Mouse (Mus musculus): ENCODE measurements around the gene Lsamp. TPM values are rescaled to one million over a fixed set of nuclear protein-coding genes. Genes with fewer than 3 reads are reported as not detected.

The Lsamp gene
- total and polyA plus RNA-seq, 2 experiments = 0.07 to 0.37 TPM

- Histone ChIP-seq H3K36me3 (ENCODE audit: control insufficient read depth, insufficient read depth, low read length) (no peaks in the 10 kb centered on the region), H3K27ac (replicated peaks; ENCODE audit: insufficient read depth, low read depth, low read length) (no peak overlapping the region), H3K79me2 (ENCODE audit: control insufficient read depth, insufficient read depth, low read length) (no peaks in the 10 kb centered on the region), H3K4me3 (ENCODE audit: insufficient read depth, low read depth, low read length) (no peak overlapping the region), H3K27me3 (ENCODE audit: control insufficient read depth, insufficient read depth, low read length) (no peaks in the 10 kb centered on the region), H3K4me1 (ENCODE audit: control insufficient read depth, insufficient read depth, low read length) (no peaks in the 10 kb centered on the region), H3K9ac (ENCODE audit: low read depth, low read length) (no peak overlapping the region)
- no peak for TF ChIP-seq CTCF (IDR thresholded peaks at IDR 0.05; ENCODE audit: low read depth, low read length)
- TF ChIP-seq POLR2A (IDR thresholded peaks at IDR 0.05; ENCODE audit: extremely low read depth, insufficient read depth, low read length) = no peak
- no peak for DNase-seq (ENCODE audit: extremely low read depth, low read depth, low spot score)
- WGBS = 80% methylated on average over 7 of the region's 7 CpGs
These were observed 525.2 kb downstream of the Lsamp start for GRCm38 (mm10) chr16:40509146-40510030.

- Histone ChIP-seq H3K27me3 (ENCODE audit: control insufficient read depth, insufficient read depth, low read length) (no peaks in the 10 kb centered on the region), H3K9ac (ENCODE audit: low read depth, low read length) (no peak overlapping the region), H3K79me2 (ENCODE audit: control insufficient read depth, insufficient read depth, low read length) (no peaks in the 10 kb centered on the region), H3K27ac (replicated peaks; ENCODE audit: insufficient read depth, low read depth, low read length) (no peak overlapping the region), H3K4me3 (ENCODE audit: insufficient read depth, low read depth, low read length) (no peak overlapping the region), H3K4me1 (ENCODE audit: control insufficient read depth, insufficient read depth, low read length) (no peaks in the 10 kb centered on the region), H3K36me3 (ENCODE audit: control insufficient read depth, insufficient read depth, low read length) (no peaks in the 10 kb centered on the region)
- no peak for DNase-seq (ENCODE audit: extremely low read depth, low read depth, low spot score)
- no peak for TF ChIP-seq CTCF (IDR thresholded peaks at IDR 0.05; ENCODE audit: low read depth, low read length)
- no peak for TF ChIP-seq POLR2A (IDR thresholded peaks at IDR 0.05; ENCODE audit: extremely low read depth, insufficient read depth, low read length)
- WGBS = 11% methylated on average over 1 of the region's 1 CpGs
These were observed 552.6 kb downstream of the Lsamp start for GRCm38 (mm10) chr16:40536754-40537153.

GRCm38 (mm10) chr16:40549663-40550062 is 565.5 kb downstream of the Lsamp start:
- H3K4me3 ChIP-seq (ENCODE audit: insufficient read depth, low read depth, low read length) = no peak overlapping the region
- TF ChIP-seq CTCF (IDR thresholded peaks at IDR 0.05; ENCODE audit: low read depth, low read length) = no peak
- TF ChIP-seq POLR2A (IDR thresholded peaks at IDR 0.05; ENCODE audit: extremely low read depth, insufficient read depth, low read length) = no peak
- H3K79me2 ChIP-seq (ENCODE audit: control insufficient read depth, insufficient read depth, low read length) = no peaks in the 10 kb centered on the region
- 89% methylated on average over 4 of the region's 4 CpGs for WGBS
- H3K27ac ChIP-seq (replicated peaks; ENCODE audit: insufficient read depth, low read depth, low read length) = no peak overlapping the region
- H3K36me3 ChIP-seq (ENCODE audit: control insufficient read depth, insufficient read depth, low read length) = no peaks in the 10 kb centered on the region
- H3K4me1 ChIP-seq (ENCODE audit: control insufficient read depth, insufficient read depth, low read length) = no peaks in the 10 kb centered on the region
- H3K9ac ChIP-seq (ENCODE audit: low read depth, low read length) = no peak overlapping the region
- no peak for DNase-seq (ENCODE audit: extremely low read depth, low read depth, low spot score)
- no peaks in the 10 kb centered on the region for H3K27me3 ChIP-seq (ENCODE audit: control insufficient read depth, insufficient read depth, low read length)

GRCm38 (mm10) chr16:40555608-40556007 is 571.4 kb downstream of the Lsamp start:
- Histone ChIP-seq H3K27me3 (ENCODE audit: control insufficient read depth, insufficient read depth, low read length) (no peaks in the 10 kb centered on the region), H3K9ac (ENCODE audit: low read depth, low read length) (no peak overlapping the region), H3K36me3 (ENCODE audit: control insufficient read depth, insufficient read depth, low read length) (no peaks in the 10 kb centered on the region), H3K4me3 (ENCODE audit: insufficient read depth, low read depth, low read length) (no peak overlapping the region), H3K79me2 (ENCODE audit: control insufficient read depth, insufficient read depth, low read length) (no peaks in the 10 kb centered on the region), H3K4me1 (ENCODE audit: control insufficient read depth, insufficient read depth, low read length) (no peaks in the 10 kb centered on the region), H3K27ac (replicated peaks; ENCODE audit: insufficient read depth, low read depth, low read length) (no peak overlapping the region)
- 82% methylated on average over 1 of the region's 1 CpGs for WGBS
- no peak for DNase-seq (ENCODE audit: extremely low read depth, low read depth, low spot score)
- TF ChIP-seq CTCF (IDR thresholded peaks at IDR 0.05; ENCODE audit: low read depth, low read length) = no peak
- no peak for TF ChIP-seq POLR2A (IDR thresholded peaks at IDR 0.05; ENCODE audit: extremely low read depth, insufficient read depth, low read length)

GRCm38 (mm10) chr16:40557680-40558249 is 573.6 kb downstream of the Lsamp start:
- 96% methylated on average over 5 of the region's 5 CpGs for whole genome bisulfite sequencing
- Histone ChIP-seq H3K27ac (replicated peaks; ENCODE audit: insufficient read depth, low read depth, low read length) (no peak overlapping the region), H3K79me2 (ENCODE audit: control insufficient read depth, insufficient read depth, low read length) (no peaks in the 10 kb centered on the region), H3K27me3 (ENCODE audit: control insufficient read depth, insufficient read depth, low read length) (no peaks in the 10 kb centered on the region), H3K9ac (ENCODE audit: low read depth, low read length) (no peak overlapping the region), H3K4me3 (ENCODE audit: insufficient read depth, low read depth, low read length) (no peak overlapping the region), H3K36me3 (ENCODE audit: control insufficient read depth, insufficient read depth, low read length) (no peaks in the 10 kb centered on the region), H3K4me1 (ENCODE audit: control insufficient read depth, insufficient read depth, low read length) (no peaks in the 10 kb centered on the region)
- no peak for DNase-seq (ENCODE audit: extremely low read depth, low read depth, low spot score)
- TF ChIP-seq CTCF (IDR thresholded peaks at IDR 0.05; ENCODE audit: low read depth, low read length) (no peak), POLR2A (IDR thresholded peaks at IDR 0.05; ENCODE audit: extremely low read depth, insufficient read depth, low read length) (no peak)
